Mouse (Mus musculus) T-helper 1 cell (primary cell): ENCODE measurements around the gene Cpeb3.
"Not testable (repeated sequence)": the region's sequence is repeated elsewhere in the genome, so short reads cannot be mapped to it uniquely, and the experiment has no call there.

Experiments used
- in situ Hi-C: fragments of 300-600 bp; cut with MboI, MseI; formaldehyde crosslinking; loops from one replicate; pipeline ENCODE4 v1.15.1; 2025; ENCODE audit warnings: high pct_unique_total_duplicates

The Cpeb3 gene

GRCm38 (mm10) chr19:37088043-37088748 lies 120.2 kb downstream of the Cpeb3 start:
- in situ Hi-C loops: no loop called here

- in situ Hi-C loops: no loop called here
Observed at GRCm38 (mm10) chr19:37084546-37084945, 123.9 kb downstream of the Cpeb3 start.

- in situ Hi-C loops: no loop called here
Observed at GRCm38 (mm10) chr19:37081467-37081866, 126.9 kb downstream of the Cpeb3 start.

- in situ Hi-C loops: no loop called here
Observed at GRCm38 (mm10) chr19:37079151-37079550, 129.2 kb downstream of the Cpeb3 start.

- in situ Hi-C loops: no loop called here
Observed at GRCm38 (mm10) chr19:37078571-37078970, 129.8 kb downstream of the Cpeb3 start.

- in situ Hi-C loops: no loop called here
Observed at GRCm38 (mm10) chr19:37078064-37078463, 130.3 kb downstream of the Cpeb3 start.

- in situ Hi-C loops: not testable (repeated sequence)
Observed at GRCm38 (mm10) chr19:37077258-37077657, 131.1 kb downstream of the Cpeb3 start.

- in situ Hi-C loops: no loop called here
Observed at GRCm38 (mm10) chr19:37076646-37077045, 131.8 kb downstream of the Cpeb3 start.

- in situ Hi-C loops: no loop called here
Observed at GRCm38 (mm10) chr19:37076116-37076515, 132.3 kb downstream of the Cpeb3 start.

GRCm38 (mm10) chr19:37075690-37076089 lies 132.7 kb downstream of the Cpeb3 start:
- in situ Hi-C loops: no loop called here

- in situ Hi-C loops: no loop called here
Observed at GRCm38 (mm10) chr19:37074726-37075125, 133.7 kb downstream of the Cpeb3 start.

- in situ Hi-C loops: no loop called here
Observed at GRCm38 (mm10) chr19:37074276-37074675, 134.1 kb downstream of the Cpeb3 start.

GRCm38 (mm10) chr19:37072871-37073629 lies 135.4 kb downstream of the Cpeb3 start:
- in situ Hi-C loops: no loop called here

GRCm38 (mm10) chr19:37069243-37069642 lies 139.2 kb downstream of the Cpeb3 start:
- in situ Hi-C loops: no loop called here

GRCm38 (mm10) chr19:37060078-37060477 lies 148.3 kb downstream of the Cpeb3 start:
- in situ Hi-C loops: no loop called here

- in situ Hi-C loops: no loop called here
Observed at GRCm38 (mm10) chr19:37059623-37060022, 148.8 kb downstream of the Cpeb3 start.

- in situ Hi-C loops: no loop called here
Observed at GRCm38 (mm10) chr19:37057161-37057905, 151.1 kb downstream of the Cpeb3 start.

- in situ Hi-C loops: no loop called here
Observed at GRCm38 (mm10) chr19:37055976-37056556, 152.3 kb downstream of the Cpeb3 start.

GRCm38 (mm10) chr19:37050643-37051345 lies 157.6 kb downstream of the Cpeb3 start:
- in situ Hi-C loops: loop anchor here (5.0 kb wide), 1 partner anchor 212 kb away; no protein-coding TSS in a partner anchor

- in situ Hi-C loops: no loop called here
Observed at GRCm38 (mm10) chr19:37048507-37048906, 159.9 kb downstream of the Cpeb3 start.

- in situ Hi-C loops: no loop called here
Observed at GRCm38 (mm10) chr19:37044431-37044830, 164.0 kb downstream of the Cpeb3 start.
